Comparison of ENCODE assay signal across 9 mouse cellular contexts in the genomic region with DNA sequence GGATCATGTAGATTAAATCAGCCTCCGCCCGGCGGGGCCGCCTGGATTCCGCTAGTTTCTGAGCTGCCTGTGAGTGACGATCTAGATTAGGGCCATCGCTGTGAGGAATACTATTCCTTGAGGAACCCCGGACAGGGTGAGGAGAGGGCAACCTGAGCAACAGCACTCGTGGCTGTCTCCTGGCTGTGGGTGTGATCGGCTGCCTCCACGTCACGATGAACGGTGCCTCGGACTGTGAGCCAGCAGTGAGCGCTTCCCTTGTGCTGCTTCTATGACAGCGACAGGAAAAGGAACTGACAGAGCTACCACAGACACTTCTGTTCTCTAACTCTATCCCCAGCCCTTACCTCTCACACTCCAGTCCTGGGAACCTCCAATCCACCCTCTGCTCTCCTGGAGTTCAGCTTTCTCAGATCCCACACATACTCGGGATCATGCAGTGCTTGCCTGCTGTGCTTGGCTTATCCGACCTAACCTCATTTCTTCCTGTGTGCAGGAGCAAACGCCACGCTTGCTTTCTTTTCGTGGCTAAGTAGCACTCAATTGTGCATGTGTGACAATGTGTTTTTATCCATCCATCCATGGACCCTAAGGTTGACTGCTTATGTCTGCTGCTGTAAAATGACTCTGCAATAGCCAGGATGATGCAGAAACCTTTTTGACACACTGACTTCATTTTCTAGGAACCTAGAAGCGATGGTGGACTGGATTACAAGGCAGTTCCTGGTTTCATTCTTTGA. TPM values are rescaled to one million over a fixed set of nuclear protein-coding genes. Genes with fewer than 3 reads are reported as not detected.
DNase-seq lines count a peak whose midpoint lies in the region; ATAC-seq and TF ChIP-seq lines count a peak whose summit lies in the region.
"Had no signal": no experiment of that assay in that cellular context is flagged by ENCODE, and none has a peak within 500 bp of the region (broad histone marks: within the 10 kb centered on the region; RNA-seq: fewer than 3 reads in every experiment).

No protein-coding gene starts in this region.

- ATAC-seq in heart, embryonic 12.5 days (ENCODE audit: insufficient number of reproducible peaks, low FRiP score) = peak; percentile 25; the same call in 1 of the 2 replicates
- ATAC-seq in midbrain, embryonic 14.5 days (ENCODE audit: low FRiP score, low TSS enrichment) = no peak

- peak; percentile 94 for DNase-seq in heart, adult 11 months
- no peak for DNase-seq in heart, postnatal 25 days (ENCODE audit: low spot score)
- DNase-seq in lung, postnatal 4 days = peak; percentile 39 to 43
- no peak for DNase-seq in urinary bladder, postnatal 25 days (ENCODE audit: low spot score)
- DNase-seq in kidney, adult 18-20 months = no peak
- DNase-seq in midbrain, embryonic 14.5 days = no peak

- TF ChIP-seq CTCF in ES-Bruce4 (IDR thresholded peaks at IDR 0.05; ENCODE audit: low read depth, low read length) = no peak

- no peaks in the 10 kb centered on the region for H3K36me3 ChIP-seq in ES-Bruce4 (ENCODE audit: control insufficient read depth, insufficient read depth, low read length, poor library complexity, severe bottlenecking)
- no peaks in the 10 kb centered on the region for H3K36me3 ChIP-seq in heart, embryonic 12.5 days
- no peaks in the 10 kb centered on the region for H3K36me3 ChIP-seq in midbrain, embryonic 14.5 days (ENCODE audit: control insufficient read depth, insufficient read depth, low read length)
- H3K36me3 ChIP-seq: neural tube, embryonic 12.5 days had no signal

- H3K4me3 ChIP-seq in ES-Bruce4 (ENCODE audit: low read depth, low read length) = 0 out of 2 replicates have a peak overlapping the region, but pooled peaks have one; percentile 1
- H3K4me3 ChIP-seq in heart, embryonic 12.5 days = peak overlapping the region; percentile 27
- no peak overlapping the region for H3K4me3 ChIP-seq in midbrain, embryonic 14.5 days (replicated peaks; ENCODE audit: low read depth, low read length)
- H3K4me3 ChIP-seq: neural tube, embryonic 12.5 days had no signal

- H3K27ac ChIP-seq in ES-Bruce4 (ENCODE audit: insufficient read depth, low read length) = no peak overlapping the region
- H3K27ac ChIP-seq in heart, embryonic 12.5 days (ENCODE audit: poor library complexity, severe bottlenecking) = no peak overlapping the region
- no peak overlapping the region for H3K27ac ChIP-seq in midbrain, embryonic 14.5 days (replicated peaks; ENCODE audit: low read depth, low read length)
- H3K27ac ChIP-seq: neural tube, embryonic 12.5 days had no signal

- TF ChIP-seq EP300 in ES-Bruce4 (IDR thresholded peaks at IDR 0.05; ENCODE audit: insufficient read depth, low read depth, low read length) = no peak

- peaks cover 1% of the 10 kb centered on the region for H3K4me1 ChIP-seq in ES-Bruce4 (ENCODE audit: control insufficient read depth, insufficient read depth, low read length)
- H3K4me1 ChIP-seq in heart, embryonic 12.5 days (replicated peaks) = peaks cover 42% of the 10 kb centered on the region
- H3K4me1 ChIP-seq in midbrain, embryonic 14.5 days (ENCODE audit: control insufficient read depth, insufficient read depth, low read length) = peaks cover 10% of the 10 kb centered on the region

- no peak for TF ChIP-seq POLR2A in ES-Bruce4 (IDR thresholded peaks at IDR 0.05; ENCODE audit: insufficient read depth, low read length)

- no peak overlapping the region for H3K9ac ChIP-seq in ES-Bruce4 (ENCODE audit: low read depth, poor library complexity, severe bottlenecking)
- H3K9ac ChIP-seq in heart, embryonic 12.5 days = peak overlapping the region; percentile 49
- no peak overlapping the region for H3K9ac ChIP-seq in midbrain, embryonic 14.5 days (replicated peaks; ENCODE audit: low read length)
- H3K9ac ChIP-seq: neural tube, embryonic 12.5 days had no signal

- H3K27me3 ChIP-seq in ES-Bruce4 (ENCODE audit: control insufficient read depth, insufficient read depth, low read length, poor library complexity, severe bottlenecking) = no peaks in the 10 kb centered on the region
- H3K27me3 ChIP-seq in heart, embryonic 12.5 days (replicated peaks) = no peaks in the 10 kb centered on the region
- no peaks in the 10 kb centered on the region for H3K27me3 ChIP-seq in midbrain, embryonic 14.5 days (ENCODE audit: control insufficient read depth, insufficient read depth, low read length)
- H3K27me3 ChIP-seq: neural tube, embryonic 12.5 days had no signal

- H3K9me3 ChIP-seq in ES-Bruce4 (replicated peaks; ENCODE audit: control insufficient read depth, insufficient read depth, low read length, poor library complexity, severe bottlenecking) = no peaks in the 10 kb centered on the region
- no peaks in the 10 kb centered on the region for H3K9me3 ChIP-seq in heart, embryonic 12.5 days (replicated peaks)
- H3K9me3 ChIP-seq in midbrain, embryonic 14.5 days (ENCODE audit: control insufficient read depth, low read length) = no peaks in the 10 kb centered on the region
- H3K9me3 ChIP-seq: neural tube, embryonic 12.5 days had no signal

- H3K4me2 ChIP-seq in heart, embryonic 12.5 days = peak overlapping the region; percentile 63
- no peak overlapping the region for H3K4me2 ChIP-seq in midbrain, embryonic 14.5 days (ENCODE audit: low read length)
- H3K4me2 ChIP-seq: neural tube, embryonic 12.5 days had no signal

- intact Hi-C loops in heart, postnatal 25 days (cut with DNase I) = no loop called here

- WGBS in heart, embryonic 12.5 days = 42% methylated on average over 22 of the region's 22 CpGs
- WGBS in midbrain, embryonic 14.5 days = 64% methylated on average over 22 of the region's 22 CpGs

RNA-seq across cellular contexts. Expression of a gene that starts 8.3 kb away (rescaled TPM):
- total RNA-seq in heart, postnatal 25 days (2021) = 10 to 100 TPM in 1 of 2 experiments, 1 to 10 TPM in 1; 9.8 to 10.3 TPM
- 38.6 and 39.0 TPM in 2 replicates for polyA plus RNA-seq in ES-Bruce4 (2011; ENCODE audit: insufficient read depth, insufficient read length, low read depth, missing spikeins)
- 11.6 and 11.7 TPM in 2 replicates for polyA plus RNA-seq in heart, embryonic 12.5 days (2016; fragmentation: Nextera tagmentation; extraction: Ambion mirVana)
- polyA plus RNA-seq in midbrain, embryonic 14.5 days (2014; fragmentation: Nextera tagmentation; extraction: Ambion mirVana) = 16.1 and 16.2 TPM in 2 replicates

RNA-seq across cellular contexts. Expression of a gene that starts 8.4 kb away (rescaled TPM):
- total RNA-seq in heart, postnatal 25 days (2021) = 100 to 1,000 TPM; 141 to 147 TPM
- 227 TPM in 2 replicates for polyA plus RNA-seq in ES-Bruce4 (2011; ENCODE audit: insufficient read depth, insufficient read length, low read depth, missing spikeins)
- polyA plus RNA-seq in heart, embryonic 12.5 days (2016; fragmentation: Nextera tagmentation; extraction: Ambion mirVana) = 405 and 413 TPM in 2 replicates
- polyA plus RNA-seq in midbrain, embryonic 14.5 days (2014; fragmentation: Nextera tagmentation; extraction: Ambion mirVana) = 453 and 517 TPM in 2 replicates

Comparison
In these comparisons a context has a peak if more than half of its experiments do, and no peak if none do; other contexts are left out.
1. DNase-seq: peak in heart, adult 11 months (single experiment) and lung, postnatal 4 days (2 of 2); none in heart, postnatal 25 days (single experiment), urinary bladder, postnatal 25 days (single experiment), kidney, adult 18-20 months (single experiment) and midbrain, embryonic 14.5 days (single experiment).